Mouse (Mus musculus): Measurements from ENCODE around the gene Babam2.

- TF ChIP-seq CTCF (IDR thresholded peaks at IDR 0.05; ENCODE audit: control insufficient read depth, insufficient read depth, low read length) (no peak), POLR2A (IDR thresholded peaks at IDR 0.05; ENCODE audit: borderline replicate concordance, control insufficient read depth, low read depth, low read length) (no peak)
Observed at GRCm38 (mm10) chr5:32058481-32059253, 361.2 kb downstream of the Babam2 start.

Data from bone marrow, adult 2 months (tissue).